Mouse (Mus musculus): Measurements from ENCODE around the gene Fbxl20.

DNA sequence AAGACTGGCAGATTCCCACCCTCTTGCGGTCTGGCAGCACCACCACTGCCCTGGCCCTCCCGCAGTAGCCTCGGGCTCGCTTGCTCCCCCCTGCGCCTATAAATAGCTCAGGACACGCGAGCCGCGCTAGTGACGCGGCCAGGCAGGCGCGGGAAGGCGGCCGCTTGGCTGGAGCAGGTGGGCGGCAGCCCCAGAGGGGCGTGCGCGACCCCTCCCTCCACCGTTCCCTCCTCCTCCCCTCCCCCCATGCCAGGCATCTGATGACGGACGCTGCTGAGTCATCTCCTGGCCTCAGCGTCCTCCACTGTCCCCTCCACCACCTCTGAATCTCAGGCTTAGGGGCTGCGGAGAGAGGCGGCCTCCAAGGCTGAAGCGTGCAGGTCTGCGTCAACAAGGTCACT lies 114.2 kb downstream of the Fbxl20 start:
- TF ChIP-seq CTCF (IDR thresholded peaks at IDR 0.05) (no peak), EP300 (IDR thresholded peaks at IDR 0.05) (no peak)

All from lung, postnatal 0 days (tissue).